Mouse (Mus musculus): ENCODE data around the gene Frem1.

GRCm38 (mm10) chr4:83032780-83033179, 19.4 kb downstream of the Frem1 start:
- no peak for TF ChIP-seq POLR2A (IDR thresholded peaks at IDR 0.05; ENCODE audit: low read depth, low read length)
- TF ChIP-seq CTCF (IDR thresholded peaks at IDR 0.05; ENCODE audit: extremely low read depth, insufficient read length, insufficient replicate concordance, low read depth, low read length) = no peak
